Mouse (Mus musculus) C2C12 (cell line): ENCODE results near the gene Ifi203. TPM values are rescaled to one million over a fixed set of nuclear protein-coding genes. Genes with fewer than 3 reads are reported as not detected.
"Not testable (repeated sequence)": the region's sequence is repeated elsewhere in the genome, so short reads cannot be mapped to it uniquely, and the experiment has no call there.

Experiments
- H3K27me3 ChIP-seq: one replicate; pipeline ENCODE4 v1.6.1; 2011; ENCODE audit not compliant: control insufficient read depth, insufficient read depth, insufficient read length
- H3K36me3 ChIP-seq: one replicate; pipeline ENCODE4 v1.6.1; 2011; ENCODE audit not compliant: control insufficient read depth, insufficient read depth
- H3K4me3 ChIP-seq: one replicate; pipeline ENCODE4 v1.5.1; 2011; ENCODE audit warnings: mild to moderate bottlenecking, control low read depth; ENCODE audit not compliant: poor library complexity, insufficient read depth, severe bottlenecking
- H3K79me2 ChIP-seq: one replicate; pipeline ENCODE4 v1.6.1; 2011; ENCODE audit not compliant: control insufficient read depth, insufficient read depth
- H3K79me3 ChIP-seq: one replicate; pipeline ENCODE4 v1.6.1; 2011; ENCODE audit warnings: low read depth, control low read depth
- H3ac ChIP-seq: one replicate; pipeline ENCODE3; 2011; ENCODE audit warnings: low read depth; ENCODE audit not compliant: control insufficient read depth, insufficient read length
- CEBPB ChIP-seq: IDR thresholded peaks from one replicate; pipeline ENCODE4 v1.6.1; 2011; ENCODE audit warnings: low read depth, mild to moderate bottlenecking, control low read depth, moderate library complexity
- CTCF ChIP-seq: IDR thresholded peaks from one replicate; pipeline ENCODE4 v1.5.1; 2011; ENCODE audit not compliant: control insufficient read depth, insufficient read depth, insufficient read length
- MYOD1 ChIP-seq: IDR thresholded peaks from one replicate; pipeline ENCODE4 v1.6.1; 2011; ENCODE audit warnings: low read depth; ENCODE audit not compliant: control insufficient read depth, insufficient read length
- MYOG ChIP-seq: IDR thresholded peaks from one replicate; pipeline ENCODE4 v1.6.1; 2011; ENCODE audit not compliant: control insufficient read depth, insufficient read length; ENCODE audit errors: extremely low read depth
- USF1 ChIP-seq: IDR thresholded peaks from one replicate; pipeline ENCODE4 v1.6.1; 2011; ENCODE audit warnings: low read depth, mild to moderate bottlenecking, control low read depth, moderate library complexity
- long read RNA-seq, 2 experiments: library from polyadenylated mRNA; unstranded; transcript quantifications; one replicate each; pipeline ENCODE4 v2.0.0; 2019 to 2020
- polyA plus RNA-seq: library from polyadenylated mRNA; unstranded; fragments of >200 nt; fragmentation: generic; extraction: Trizol; gene quantifications from one replicate; pipeline ENCODE4 v1.2.1, GENCODE M21; 2012; ENCODE audit warnings: missing spikeins

Ifi203 gene
- 1.5 TPM for polyA plus RNA-seq
- long read RNA-seq, experiment 1, partial matches to known transcripts: 1 of 8 reads
- long read RNA-seq, experiment 1, other reads (novel, unspliced or antisense): 2 of 8 reads
- long read RNA-seq, experiment 2, partial matches to known transcripts: 2 of 14 reads
- long read RNA-seq, experiment 2, other reads (novel, unspliced or antisense): 4 of 14 reads

GRCm38 (mm10) chr1:173941924-173942779 is at the start of gene Ifi203, which contains the start of gene Mndal:
Ifi203 (minus strand) TSS chr1:173942672.
Mndal (minus strand) TSS chr1:173942491.
- H3K27me3 ChIP-seq, H3K79me2 ChIP-seq, H3K79me3 ChIP-seq, H3K36me3 ChIP-seq, H3ac ChIP-seq, H3K4me3 ChIP-seq: not testable (repeated sequence)

GRCm38 (mm10) chr1:173982694-173983305 is 40.3 kb upstream of the Ifi203 start, which contains the start of gene Ifi202b:
Ifi202b (minus strand) TSS chr1:173982744.
- not testable (repeated sequence) for H3K4me3 ChIP-seq, H3K79me2 ChIP-seq, H3K36me3 ChIP-seq, H3K27me3 ChIP-seq, H3ac ChIP-seq, H3K79me3 ChIP-seq

DNA sequence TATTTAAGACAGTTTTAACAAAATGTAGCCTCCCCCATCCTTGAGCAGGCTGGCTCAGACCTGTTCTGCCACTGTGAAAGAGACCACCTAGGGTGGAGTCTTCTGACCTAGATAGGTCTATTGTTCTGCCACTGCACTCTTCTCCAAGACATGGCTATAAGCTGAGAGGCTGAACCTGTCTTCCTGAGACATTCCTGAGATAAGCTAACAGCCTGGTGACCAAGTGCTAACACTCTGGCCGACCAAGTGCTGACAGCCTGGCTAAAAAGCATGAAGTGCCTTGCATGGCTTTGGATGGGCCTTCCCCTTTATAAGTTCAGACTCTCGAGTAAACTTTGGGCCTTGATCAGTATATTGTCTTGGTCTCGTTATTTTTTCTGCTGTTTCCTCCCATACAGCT is 38.6 kb upstream of the Ifi203 start:
- H3K27me3 ChIP-seq, H3K4me3 ChIP-seq, H3K79me3 ChIP-seq, H3K79me2 ChIP-seq, H3K36me3 ChIP-seq, H3ac ChIP-seq: not testable (repeated sequence)

DNA sequence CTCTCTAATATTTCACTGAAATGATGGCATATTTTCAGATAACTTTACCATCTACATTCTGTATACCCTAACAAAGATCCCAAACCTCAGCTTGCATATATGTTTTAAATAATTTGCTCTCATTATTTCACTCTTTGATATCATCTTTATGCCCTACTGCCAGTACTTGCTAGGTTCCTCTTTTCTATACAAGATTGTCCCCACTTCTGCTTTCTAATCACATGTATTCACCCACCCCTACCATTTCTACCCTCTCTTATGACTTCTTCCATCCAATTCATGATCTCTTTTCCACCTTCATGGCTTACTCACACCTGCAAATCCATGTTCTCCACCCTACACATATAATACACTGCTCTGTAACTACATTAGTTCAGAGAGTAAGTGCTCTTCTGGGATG is 35.1 kb upstream of the Ifi203 start:
- no peaks in the 10 kb centered on the region for H3K79me2 ChIP-seq
- H3ac ChIP-seq: no peak overlapping the region
- TF ChIP-seq CTCF (no peak), MYOG (no peak), MYOD1 (no peak), USF1 (no peak), CEBPB (no peak)
- H3K27me3 ChIP-seq: no peaks in the 10 kb centered on the region
- no peaks in the 10 kb centered on the region for H3K79me3 ChIP-seq
- H3K36me3 ChIP-seq: peaks cover 23% of the 10 kb centered on the region
- H3K4me3 ChIP-seq: no peak overlapping the region

- Histone ChIP-seq H3K4me3 (no peak overlapping the region), H3ac (no peak overlapping the region)
These were observed 30.6 kb upstream of the Ifi203 start for GRCm38 (mm10) chr1:173973111-173973510.

GRCm38 (mm10) chr1:173961491-173961890 is 19.0 kb upstream of the Ifi203 start:
- not testable (repeated sequence) for H3K79me2 ChIP-seq, H3ac ChIP-seq, H3K27me3 ChIP-seq, H3K36me3 ChIP-seq, H3K4me3 ChIP-seq, H3K79me3 ChIP-seq

More at GRCm38 (mm10) chr1:173973111-173973510, 30.6 kb upstream of the Ifi203 start:
- Histone ChIP-seq H3K79me3 (no peaks in the 10 kb centered on the region), H3K36me3 (peaks cover 26% of the 10 kb centered on the region), H3K79me2 (no peaks in the 10 kb centered on the region), H3K27me3 (no peaks in the 10 kb centered on the region)
- TF ChIP-seq MYOG (no peak), MYOD1 (no peak)

- not testable (repeated sequence) for H3K79me3 ChIP-seq, H3K79me2 ChIP-seq, H3ac ChIP-seq, H3K4me3 ChIP-seq, H3K36me3 ChIP-seq, H3K27me3 ChIP-seq
These were observed 17.5 kb upstream of the Ifi203 start for GRCm38 (mm10) chr1:173959998-173960397.

DNA sequence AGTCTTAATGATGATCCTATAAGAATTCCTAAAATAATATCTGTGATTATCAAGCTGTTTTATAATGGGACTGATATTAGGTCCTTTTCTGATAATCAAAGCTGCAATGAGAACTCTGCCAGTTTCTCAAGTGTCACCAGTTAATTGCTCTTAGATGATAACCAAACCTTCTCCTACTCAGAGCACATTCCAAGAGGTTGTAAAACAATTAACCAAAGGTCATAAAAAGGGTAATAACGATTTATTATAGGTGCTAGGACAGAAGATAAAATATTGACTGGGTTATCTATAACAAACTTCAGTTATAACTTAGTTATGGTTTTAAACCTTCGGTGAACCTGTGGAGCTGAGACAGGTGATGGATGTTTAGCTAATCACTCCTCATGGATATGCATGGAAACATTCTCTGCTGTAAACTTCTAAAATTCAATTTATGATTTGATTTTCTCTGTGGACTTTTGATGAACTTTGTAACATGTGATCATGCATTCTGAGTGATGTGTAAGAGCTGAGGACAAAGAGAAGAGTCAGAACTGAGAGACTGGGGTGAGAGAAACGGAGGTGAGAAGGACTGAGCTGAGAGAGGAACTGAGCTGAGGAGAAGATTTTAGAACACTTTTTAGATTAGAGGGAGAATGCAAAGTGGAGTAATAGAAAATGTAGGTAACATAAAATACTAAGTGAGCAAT is 13.5 kb upstream of the Ifi203 start:
- not testable (repeated sequence) for H3K79me2 ChIP-seq, H3K36me3 ChIP-seq, H3K27me3 ChIP-seq

More for the DNA sequence above, 13.5 kb upstream of the Ifi203 start:
- not testable (repeated sequence) for H3K79me3 ChIP-seq, H3ac ChIP-seq, H3K4me3 ChIP-seq
